Mouse (Mus musculus) telencephalon, adult 2 months (tissue): ENCODE measurements around the gene Lbhd1.

Experiments
- DNase-seq: peaks from one replicate; pipeline ENCODE4 v3.0.0-alpha.2; 2011; ENCODE audit warnings: low read depth, low spot score

Lbhd1 gene

DNA sequence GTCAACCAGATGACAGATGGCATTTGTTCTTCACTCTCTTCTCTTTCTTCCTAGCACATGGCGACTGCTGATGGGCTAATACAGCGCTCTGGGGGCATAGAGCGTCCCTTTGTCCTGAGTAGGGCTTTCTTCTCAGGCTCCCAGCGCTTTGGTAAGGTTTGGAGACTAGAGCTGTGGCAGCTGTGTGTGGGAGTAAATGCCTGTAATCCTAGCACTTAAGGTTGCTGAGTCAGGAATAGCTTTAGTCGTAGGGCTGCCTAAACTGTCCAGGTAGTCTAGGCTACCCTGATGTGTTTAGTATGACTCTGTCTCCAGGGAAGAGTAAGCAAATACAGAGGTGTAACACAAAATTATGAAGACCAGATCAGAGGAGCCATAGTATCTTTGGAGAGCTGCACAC lies 28.3 kb downstream of the Lbhd1 start:
- DNase-seq: no peak

DNA sequence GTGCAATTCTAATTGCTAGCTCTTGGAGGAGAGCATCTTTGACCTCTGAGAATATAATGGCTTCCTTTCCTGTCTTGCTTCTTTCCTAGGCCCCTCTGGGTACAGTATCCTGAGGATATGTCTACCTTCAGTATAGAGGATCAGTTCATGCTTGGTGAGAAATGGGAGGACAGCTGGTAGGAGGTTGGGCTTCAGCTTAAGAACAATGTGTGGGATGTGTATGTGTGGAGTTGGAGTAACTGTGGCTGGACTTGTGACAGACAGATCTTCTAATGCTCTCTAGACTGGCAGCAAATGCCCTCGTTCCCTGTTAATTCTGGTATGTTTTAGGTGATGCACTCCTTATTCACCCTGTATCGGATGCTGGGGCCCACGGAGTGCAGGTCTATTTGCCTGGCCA lies 30.7 kb downstream of the Lbhd1 start:
- no peak for DNase-seq

DNA sequence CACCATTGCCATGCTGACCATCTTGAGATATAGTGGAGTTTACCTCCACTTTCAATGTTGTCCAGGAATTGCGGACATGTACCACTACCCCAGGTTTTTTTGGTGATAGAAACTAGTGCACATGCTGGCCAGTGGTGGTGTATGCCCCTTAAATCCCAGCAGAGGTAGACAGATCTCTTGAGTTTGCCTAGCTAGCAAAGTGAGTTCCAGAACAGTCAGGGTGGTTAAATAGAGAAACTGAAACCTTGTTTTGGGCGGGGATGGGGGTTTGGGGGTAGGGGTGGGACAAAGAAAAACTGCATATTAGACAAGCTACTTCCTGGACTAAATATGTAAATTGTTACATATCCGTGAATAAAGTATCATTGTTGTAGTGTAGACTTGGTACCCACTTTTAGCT lies 35.5 kb downstream of the Lbhd1 start:
- DNase-seq: no peak

DNA sequence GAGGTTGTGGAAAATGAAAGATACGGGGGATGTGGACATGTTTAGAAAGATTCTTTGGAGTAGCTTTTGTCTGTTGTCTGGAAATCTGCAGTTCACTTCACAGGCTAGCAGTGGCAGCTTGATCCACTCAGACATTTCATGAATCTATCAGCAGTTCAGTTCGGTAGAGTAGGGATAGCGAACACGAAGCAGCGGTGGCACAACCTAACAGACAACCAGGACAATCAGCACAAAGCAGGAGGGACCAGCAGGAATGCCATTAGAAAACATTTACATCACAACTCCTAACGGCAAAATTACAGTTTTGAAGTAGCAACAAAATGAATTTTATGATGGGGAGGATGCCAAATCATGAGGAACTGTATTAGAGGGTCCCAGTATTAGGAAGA lies 36.1 kb downstream of the Lbhd1 start:
- no peak for DNase-seq

DNA sequence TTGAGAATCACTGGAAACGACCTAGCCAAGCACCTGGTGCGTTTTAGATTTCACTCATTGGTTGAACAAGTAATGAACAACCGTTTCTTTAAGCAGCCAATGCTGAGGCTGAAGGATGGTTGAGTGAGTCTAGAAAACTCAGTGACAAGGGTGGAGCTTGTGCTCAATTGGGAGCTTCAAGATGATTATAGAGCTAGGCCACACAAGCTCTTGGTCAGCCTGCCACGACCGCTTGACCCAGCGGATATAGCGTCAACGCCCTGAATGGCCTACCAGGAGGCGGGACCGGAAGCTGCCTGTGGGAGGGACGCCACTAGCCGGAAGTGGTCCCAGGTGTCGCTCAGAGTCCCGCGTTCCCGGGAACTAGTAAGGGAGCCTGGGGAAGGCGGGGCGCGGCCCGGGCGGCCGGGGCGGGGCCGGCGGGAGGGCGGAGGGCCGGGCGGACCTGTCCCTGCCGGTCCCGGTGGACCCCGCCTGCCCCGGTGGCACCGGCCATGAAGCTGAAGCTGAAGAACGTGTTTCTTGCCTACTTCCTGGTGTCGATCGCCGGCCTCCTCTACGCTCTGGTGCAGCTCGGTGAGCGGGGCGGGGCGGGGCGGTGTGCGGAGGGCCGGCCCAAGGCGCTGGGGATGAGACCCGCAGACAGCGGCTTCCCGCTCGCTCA lies 36.7 kb downstream of the Lbhd1 start, which contains the start of gene B3gat3:
B3gat3 (plus strand) TSS at position 302 of the 664 bp plus-strand sequence.
- peak; percentile 88 for DNase-seq

DNA sequence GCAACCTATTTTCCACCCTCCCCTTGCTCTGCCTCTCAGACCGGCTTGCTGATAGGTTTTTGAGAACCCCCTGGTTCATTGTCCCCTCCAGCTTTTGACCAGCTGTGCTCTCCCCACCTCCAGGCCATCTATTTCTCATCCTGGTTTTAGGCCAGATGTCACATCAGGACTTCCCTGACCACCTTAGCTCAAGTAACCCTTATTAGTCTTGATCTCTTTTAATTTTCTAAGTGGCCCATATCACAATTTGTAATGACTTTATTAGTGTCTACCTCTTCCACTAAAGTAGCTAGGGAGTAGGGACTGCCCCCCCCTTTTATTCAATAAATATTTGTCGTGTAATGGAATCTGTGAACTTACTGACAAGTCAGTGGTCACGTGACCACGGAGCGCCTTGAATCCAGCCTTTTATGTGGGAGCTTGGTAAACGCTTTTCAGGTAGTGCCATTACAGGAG lies 37.3 kb downstream of the Lbhd1 start:
- no peak for DNase-seq

DNA sequence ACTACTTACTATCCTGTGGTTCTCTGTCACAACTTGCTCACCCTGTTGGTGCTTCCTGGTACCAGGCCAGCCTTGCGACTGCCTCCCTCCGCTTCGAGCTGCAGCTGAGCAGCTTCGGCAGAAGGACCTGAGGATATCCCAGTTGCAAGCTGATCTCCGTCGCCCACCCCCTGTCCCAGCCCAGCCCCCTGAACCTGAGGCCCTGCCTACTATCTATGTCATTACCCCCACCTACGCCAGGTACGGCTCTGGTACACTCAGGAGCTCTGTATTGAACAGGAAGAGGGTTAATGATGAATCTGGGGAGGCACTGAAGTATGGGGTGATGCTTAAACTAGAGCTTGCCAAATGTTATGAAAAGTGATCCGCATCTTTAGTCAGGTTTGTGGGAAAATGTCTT lies 38.2 kb downstream of the Lbhd1 start:
- no peak for DNase-seq

DNA sequence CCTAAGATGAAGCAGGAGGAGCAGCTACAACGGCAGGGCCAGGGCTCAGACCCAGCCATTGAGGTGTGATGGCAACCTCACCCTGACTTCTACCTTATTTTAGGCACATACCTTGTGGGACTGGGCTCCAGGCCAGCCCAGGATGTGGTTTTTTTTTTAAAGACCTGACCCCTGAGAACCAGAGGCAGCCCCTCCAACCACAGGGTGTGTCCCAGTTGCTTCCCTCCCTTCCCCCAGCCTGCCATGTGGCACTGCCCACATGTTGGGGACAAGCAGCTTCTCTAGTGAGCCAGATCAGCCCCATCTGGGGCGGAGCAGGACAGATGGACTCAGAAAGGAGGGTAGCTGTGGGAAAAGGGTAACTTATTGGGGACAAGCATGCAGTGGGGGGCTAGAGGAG lies 43.2 kb downstream of the Lbhd1 start:
- no peak for DNase-seq

DNA sequence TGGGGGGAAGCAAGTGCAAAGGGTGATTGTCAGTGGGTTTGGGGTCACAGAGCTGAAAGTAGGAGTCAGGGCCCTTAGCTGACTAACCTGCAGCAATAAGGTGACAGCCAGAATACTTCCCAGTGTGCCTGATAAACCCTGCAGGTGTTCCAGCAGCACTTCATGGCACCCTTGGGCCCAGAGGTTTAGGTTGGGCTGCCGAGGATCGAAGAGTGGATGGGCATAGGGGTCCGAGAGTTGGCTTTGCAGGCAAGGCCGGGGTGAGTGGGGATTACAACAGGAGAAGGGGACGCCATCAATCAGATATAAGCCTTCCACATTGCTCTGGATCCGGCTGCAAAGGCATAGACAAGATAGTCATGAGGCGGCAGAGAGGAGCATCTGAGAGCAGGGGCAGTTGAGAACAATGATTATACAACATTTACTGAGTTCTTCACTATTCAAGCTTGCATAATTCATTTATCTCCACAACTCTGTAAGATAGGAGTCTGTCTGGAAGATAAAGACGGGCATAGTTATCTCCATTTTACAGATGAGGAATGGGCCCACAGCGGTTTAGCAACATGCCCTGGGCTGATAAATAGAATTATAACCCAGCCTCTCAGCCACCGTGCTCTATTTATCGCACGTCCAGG lies 44.5 kb downstream of the Lbhd1 start:
- DNase-seq: no peak

DNA sequence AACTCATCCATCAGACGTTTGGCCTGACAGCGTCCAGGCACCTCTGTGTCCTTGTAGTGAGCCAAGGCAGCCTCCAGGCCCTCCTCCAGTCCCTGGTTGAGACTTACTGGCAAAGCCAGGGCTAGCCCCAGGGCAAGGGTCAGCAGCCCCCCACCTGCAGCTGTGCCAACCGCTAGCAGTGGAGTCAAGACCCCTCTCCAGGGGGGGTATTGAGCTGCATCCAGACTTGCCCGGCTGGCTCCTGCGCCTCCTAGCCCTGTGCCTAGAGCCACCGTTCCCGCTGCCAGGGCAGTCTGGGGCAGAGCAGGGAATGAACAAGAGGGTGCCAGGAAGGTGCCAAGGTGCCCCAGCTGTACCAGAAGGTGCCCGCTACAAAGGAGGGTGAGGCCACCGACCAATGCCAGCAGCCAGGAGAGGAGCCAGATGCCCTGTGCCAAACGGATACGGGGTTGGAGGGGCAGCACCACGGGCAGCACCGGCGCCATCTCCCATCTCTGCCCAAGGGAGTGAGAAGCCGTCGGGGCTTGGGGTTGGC lies 45.2 kb downstream of the Lbhd1 start:
- no peak for DNase-seq

DNA sequence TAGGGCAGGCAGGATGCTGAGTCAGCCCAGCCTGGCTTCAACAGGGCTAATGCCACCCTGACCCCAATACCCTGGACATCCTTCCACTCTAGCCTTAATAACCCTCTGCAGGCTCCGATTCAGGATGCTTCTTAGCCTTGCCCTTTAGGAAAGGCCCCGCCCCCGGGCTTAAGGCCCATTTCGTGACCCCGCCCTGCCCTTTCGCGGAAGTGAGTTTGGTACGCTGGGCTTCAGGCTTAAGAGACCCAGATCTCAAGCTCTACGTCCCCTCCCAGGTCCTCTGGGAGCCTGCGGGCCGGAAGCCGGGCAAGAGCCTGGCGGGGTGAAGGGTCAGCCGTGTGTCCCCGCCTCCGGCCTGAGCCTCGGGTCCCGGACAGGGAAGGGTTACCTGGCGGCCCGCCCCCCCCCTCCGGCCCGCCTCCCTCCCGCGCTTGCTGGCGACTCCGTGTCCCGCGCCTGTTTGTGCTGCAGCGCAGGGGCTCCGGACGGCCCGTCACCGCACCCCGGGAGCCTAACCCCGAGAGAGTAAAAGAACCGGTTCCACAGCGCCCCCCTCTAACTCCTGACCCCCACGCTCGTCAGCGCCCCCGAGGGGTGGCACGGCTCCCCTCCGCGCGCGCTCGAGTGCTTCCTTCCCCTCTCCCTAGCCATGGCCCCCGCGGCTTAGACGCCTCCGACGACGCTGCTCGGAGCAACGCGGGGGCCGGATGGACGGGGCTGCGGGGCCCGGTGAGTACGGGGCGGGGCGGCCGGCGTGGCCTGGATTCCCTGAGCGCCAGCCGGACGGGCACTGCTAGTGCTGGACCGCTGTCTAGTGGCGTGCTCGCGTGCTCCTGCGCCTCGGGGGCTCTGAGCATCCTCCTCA lies 45.9 kb downstream of the Lbhd1 start, which contains the start of the genes Rom1 and Eml3:
Rom1 (minus strand) TSS at position 133 of the 865 bp plus-strand sequence.
Eml3 (plus strand) TSS at position 329 of the 865 bp plus-strand sequence.
- no peak for DNase-seq

DNA sequence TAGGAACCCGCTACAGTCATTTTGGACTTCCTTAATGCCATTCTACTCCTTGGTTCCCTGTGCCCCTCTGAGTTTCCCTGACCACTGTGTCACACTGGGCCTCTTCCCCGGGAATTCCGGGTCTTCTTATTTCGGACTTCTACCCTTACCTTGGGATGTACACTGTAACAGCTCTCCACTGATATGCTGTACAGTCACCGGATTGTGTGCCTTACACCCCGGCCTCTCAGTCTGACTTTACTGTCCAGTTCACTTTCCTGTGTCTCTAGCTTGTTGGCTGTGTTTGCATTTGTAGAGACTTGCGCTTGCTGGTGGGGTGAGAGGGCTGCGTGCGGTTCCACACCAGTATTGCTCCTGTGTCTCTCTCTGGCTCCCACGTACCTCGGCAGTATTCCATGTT lies 46.6 kb downstream of the Lbhd1 start:
- no peak for DNase-seq

DNA sequence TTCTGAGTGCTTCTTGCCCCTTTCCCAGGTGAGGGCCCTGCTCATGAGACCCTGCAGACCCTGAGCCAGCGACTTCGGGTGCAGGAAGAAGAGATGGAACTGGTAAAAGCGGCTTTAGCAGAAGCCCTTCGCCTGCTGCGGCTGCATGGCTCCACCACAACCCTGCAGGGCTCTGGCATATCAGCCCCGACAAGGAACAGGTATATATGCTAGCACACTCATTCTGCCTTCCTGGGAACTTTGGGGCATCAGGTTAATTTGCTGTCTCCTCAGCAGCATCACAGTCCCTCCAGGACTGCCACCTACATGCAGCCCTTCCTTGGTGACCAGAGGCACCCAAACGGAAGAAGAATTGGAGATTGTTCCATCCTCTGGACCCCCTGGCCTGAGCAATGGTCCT lies 47.2 kb downstream of the Lbhd1 start:
- DNase-seq: no peak

DNA sequence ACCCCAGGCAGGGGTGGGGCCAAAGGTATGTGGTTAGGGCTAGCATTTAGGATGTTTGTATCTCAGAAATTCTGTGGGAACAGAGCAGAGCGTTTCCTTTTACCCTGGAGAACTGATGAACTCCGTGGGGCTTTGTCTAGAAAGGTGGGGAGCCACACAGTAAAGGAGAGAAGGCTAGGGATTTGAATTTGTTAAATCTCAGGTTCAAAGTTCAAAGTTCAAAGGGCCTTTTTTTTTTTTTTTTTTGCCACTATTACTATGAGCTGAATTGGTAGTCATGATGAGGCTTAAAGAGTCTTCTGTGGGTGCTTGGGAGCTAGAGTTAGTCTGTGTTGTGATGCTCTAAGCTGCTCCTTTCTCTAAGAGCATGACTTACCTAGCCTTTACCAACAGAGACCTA lies 53.2 kb downstream of the Lbhd1 start:
- no peak for DNase-seq

DNA sequence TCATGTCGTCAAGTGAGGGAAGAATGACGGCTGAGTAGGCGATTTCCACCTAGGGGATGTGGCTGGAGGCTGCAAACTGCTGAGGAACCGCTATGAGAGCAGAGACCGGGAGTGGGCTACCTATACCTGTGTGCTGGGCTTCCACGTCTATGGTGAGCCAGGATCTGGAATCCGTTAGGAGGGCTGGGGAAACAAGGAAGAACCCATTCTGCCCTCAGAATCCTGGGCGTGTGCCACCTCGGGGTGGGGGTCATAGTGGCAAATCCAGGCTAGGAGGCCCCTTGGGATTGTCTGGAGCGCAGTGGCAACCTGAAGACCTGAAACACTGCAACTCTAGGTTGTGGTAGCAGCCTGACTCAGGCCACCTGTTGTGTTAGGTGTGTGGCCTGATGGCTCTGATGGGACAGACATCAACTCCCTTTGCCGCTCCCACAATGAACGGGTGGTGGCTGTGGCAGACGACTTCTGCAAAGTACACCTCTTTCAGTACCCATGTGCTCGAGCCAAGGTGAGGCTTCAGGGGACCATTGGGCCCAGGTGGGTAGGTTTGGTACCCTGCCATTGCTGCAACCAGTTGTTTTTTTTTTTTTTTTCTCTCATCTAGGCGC lies 57.1 kb downstream of the Lbhd1 start:
- no peak for DNase-seq

DNA sequence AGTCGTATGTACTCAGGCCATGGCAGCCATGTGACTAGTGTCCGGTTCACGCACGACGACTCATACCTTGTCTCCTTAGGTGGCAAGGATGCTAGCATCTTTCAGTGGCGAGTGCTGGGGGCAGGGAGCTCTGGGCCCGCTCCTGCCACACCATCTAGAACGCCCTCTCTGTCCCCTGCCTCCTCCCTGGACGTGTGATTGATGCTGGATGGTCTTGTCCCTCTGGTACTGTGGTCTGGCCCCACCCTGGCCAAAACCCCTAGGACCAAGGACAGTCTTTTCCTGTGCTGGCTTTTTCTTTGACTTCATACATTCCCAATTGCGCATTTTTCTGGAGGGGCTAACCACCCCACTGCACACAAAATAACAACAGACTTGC lies 57.6 kb downstream of the Lbhd1 start:
- DNase-seq: no peak

DNA sequence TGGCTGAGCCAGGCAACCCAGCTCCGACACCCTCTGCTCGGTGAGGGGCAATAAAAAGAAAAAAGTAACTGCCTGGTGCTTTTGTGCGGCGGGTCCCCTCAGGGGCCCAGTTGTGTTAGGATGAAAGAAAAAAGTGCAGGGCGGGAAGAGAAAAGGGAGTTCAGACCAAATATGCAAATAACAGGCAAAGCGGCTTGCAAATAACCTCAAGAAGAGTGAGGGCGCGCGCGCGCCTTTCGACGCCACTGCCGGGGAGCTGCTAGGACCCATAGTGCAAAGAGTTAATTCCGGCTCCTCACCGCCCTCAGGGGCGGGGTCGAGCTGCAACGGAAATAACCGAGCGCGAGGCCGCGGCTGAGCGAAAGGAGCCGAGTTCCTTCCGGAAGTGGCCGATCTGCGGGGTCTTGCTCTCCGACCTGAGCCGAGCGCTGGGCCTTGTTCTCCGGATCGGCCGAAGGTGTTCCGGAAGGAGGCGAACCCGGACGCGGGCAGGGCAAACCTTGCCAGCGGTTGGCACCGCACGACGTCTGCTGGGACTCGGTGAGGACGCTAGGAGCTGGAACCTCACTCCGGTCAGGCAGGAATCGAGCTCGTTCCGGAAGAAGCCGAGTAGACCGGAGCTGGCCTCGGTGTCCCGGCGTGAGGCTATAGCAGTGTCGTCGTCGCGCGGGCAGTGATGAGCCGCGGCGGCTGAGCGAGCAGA lies 58.1 kb downstream of the Lbhd1 start, which contains the start of gene Mta2:
Mta2 (plus strand) TSS at position 361 of the 703 bp plus-strand sequence.
- peak; percentile 92 for DNase-seq
